Mouse (Mus musculus) megakaryocyte, embryonic 14.5 days (primary cell): Measurements from ENCODE around the gene Shisa7.

ENCODE experiments used
- FLI1 ChIP-seq: IDR thresholded peaks from 2 replicates; pipeline ENCODE4 v1.6.1; 2012; ENCODE audit warnings: low read length, inconsistent platforms, mixed read lengths
- GATA1 ChIP-seq: IDR thresholded peaks from 3 replicates; pipeline ENCODE4 v1.6.1; 2012; ENCODE audit warnings: mixed read lengths, low read length, inconsistent platforms, borderline replicate concordance

- TF ChIP-seq GATA1 (no peak), FLI1 (no peak)
These were observed 32.6 kb downstream of the Shisa7 start for GRCm38 (mm10) chr7:4811842-4812302.
